Mouse (Mus musculus): ENCODE data around the gene Gimap7.
A peak's percentile ranks its signal among the peaks of the same experiment; 100 is the strongest.

Gimap7 gene

DNA sequence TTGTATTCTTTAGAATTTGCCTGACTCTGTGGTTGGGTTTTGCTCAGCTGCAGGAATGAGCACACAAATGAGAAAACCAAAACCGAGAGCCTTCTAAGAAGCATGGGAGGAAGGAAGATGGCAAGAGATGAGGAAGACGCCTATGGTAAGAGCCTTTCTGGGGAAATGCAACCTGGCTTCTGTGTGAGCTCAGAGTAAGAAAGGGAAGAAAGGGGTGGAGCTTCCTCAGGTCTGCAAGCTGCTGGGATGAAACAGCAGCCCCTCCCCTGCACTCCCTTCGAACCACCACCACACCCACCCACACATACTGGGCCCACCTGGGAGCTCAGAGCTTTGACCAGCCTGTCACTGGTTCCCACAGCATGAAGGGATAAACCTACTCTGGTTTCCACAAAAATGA, 22.9 kb downstream of the Gimap7 start:
- DNase-seq (ENCODE audit: extremely low spot score), result no peak

- no peak for DNase-seq (ENCODE audit: extremely low spot score)
These were observed 23.3 kb downstream of the Gimap7 start for GRCm38 (mm10) chr6:48741711-48742206.

- DNase-seq (ENCODE audit: extremely low spot score), result peak; percentile 38
These were observed 24.3 kb downstream of the Gimap7 start for GRCm38 (mm10) chr6:48742422-48743351.

DNA sequence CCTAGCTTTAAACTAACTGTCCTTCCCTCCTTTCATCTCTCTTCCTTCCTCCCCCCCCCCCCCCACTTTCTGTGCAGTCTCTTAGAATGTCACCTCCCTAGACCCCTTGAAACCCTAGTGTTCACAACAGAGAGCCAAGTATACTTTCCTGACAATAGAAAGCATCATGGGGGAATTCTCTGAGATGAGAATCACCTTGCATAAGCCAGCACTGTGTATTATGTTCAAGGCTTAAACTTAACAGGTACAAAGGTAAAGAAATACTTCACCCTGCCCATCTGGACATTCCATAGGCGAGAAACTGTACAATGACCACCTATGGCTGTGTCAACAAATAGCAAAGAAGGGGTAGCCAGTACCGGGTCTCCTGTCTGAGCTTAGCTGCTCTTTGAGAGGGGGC, 27.1 kb downstream of the Gimap7 start:
- DNase-seq (ENCODE audit: extremely low spot score), result no peak

- DNase-seq (ENCODE audit: extremely low spot score), result peak; percentile 20
These were observed 27.8 kb downstream of the Gimap7 start, which contains the start of gene Gimap5 for GRCm38 (mm10) chr6:48745959-48746889. TSS of gene Gimap5 (plus strand) at chr6:48746197.

DNA sequence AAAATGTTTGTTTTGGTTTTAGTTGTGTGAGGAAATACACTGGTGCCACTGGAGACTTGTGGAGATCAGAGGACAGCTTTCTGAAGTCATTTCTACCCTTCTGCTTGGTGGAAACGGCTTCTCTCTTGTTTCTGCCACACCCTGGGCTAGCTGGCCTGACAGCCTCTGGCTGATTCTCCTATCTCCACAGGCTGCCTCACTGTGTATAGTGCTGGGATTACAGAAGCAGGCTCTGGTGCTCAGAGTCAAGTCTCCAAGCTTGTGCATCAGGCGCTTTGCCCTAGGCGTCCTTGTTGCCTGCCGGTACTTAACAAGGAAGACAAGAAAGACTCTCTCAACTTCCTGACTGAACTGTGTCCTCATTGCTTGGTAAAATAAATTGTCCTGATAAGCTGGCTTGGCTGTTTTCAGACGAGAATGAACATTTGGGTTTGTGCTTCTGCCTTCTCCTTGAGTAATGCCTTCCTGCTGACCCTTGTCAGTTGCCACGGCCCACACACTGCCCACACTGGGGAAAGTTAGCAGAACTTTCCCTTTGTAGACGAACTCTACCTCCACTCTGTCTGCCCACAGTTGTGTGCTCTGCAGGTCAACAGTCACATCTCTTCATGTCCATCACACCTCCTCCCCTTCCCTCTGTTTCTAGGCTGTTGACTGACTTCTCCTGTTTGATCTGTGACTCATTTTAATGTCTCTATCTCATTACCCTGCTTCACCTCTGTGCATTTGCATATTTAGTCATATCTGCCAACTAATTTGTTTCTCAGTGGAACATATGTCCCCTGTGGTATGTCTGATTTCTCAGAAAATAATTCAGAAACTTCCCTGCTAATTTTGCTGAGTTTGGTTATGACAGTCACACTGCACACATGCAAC, 28.9 kb downstream of the Gimap7 start:
- no peak for DNase-seq (ENCODE audit: extremely low spot score)

GRCm38 (mm10) chr6:48763567-48764270, 45.3 kb downstream of the Gimap7 start:
- no peak for DNase-seq (ENCODE audit: extremely low spot score)

DNA sequence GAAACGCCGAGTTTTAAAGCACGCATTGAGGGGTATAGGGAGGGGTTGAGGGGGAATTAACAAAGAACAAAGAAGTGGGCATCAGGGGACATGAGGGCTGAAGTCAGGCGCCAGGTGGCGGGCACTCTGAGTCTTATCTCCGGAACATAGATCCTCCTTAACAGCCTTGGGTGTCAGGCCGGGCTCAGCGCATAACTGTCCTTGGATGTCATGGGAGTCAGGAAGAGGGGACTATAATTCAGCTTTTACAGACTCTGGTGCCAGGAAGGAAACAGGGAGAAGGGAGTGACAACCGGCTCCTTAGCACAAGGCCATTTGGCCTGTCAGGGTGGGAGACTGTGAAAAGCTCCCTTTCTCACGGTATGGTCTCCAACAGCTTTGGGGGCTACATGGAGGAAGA, 46.1 kb downstream of the Gimap7 start:
- no peak for DNase-seq (ENCODE audit: extremely low spot score)

- DNase-seq (ENCODE audit: extremely low spot score), result no peak
These were observed 49.9 kb downstream of the Gimap7 start for GRCm38 (mm10) chr6:48768178-48768869.

- DNase-seq (ENCODE audit: extremely low spot score), result no peak
These were observed 50.5 kb downstream of the Gimap7 start for GRCm38 (mm10) chr6:48768933-48769332.

- no peak for DNase-seq (ENCODE audit: extremely low spot score)
These were observed 52.3 kb downstream of the Gimap7 start, which contains the start of gene Gimap3 for GRCm38 (mm10) chr6:48770696-48771095. TSS of gene Gimap3 (minus strand) at chr6:48770851.

GRCm38 (mm10) chr6:48772030-48772429, 53.6 kb downstream of the Gimap7 start:
- peak; percentile 77 for DNase-seq (ENCODE audit: extremely low spot score)
